Mouse (Mus musculus) neural tube, embryonic 12.5 days (tissue): ENCODE measurements around the gene Nt5dc1. TPM values are rescaled to one million over a fixed set of nuclear protein-coding genes. Genes with fewer than 3 reads are reported as not detected.
"Not testable (repeated sequence)": the region's sequence is repeated elsewhere in the genome, so short reads cannot be mapped to it uniquely, and the experiment has no call there.

Experiments
- ATAC-seq: fragments of 200-750 bp; cut with Nextera tagmentation; 2 replicates; pipeline ENCODE4 v1.8.0; 2017; ENCODE audit warnings: low read depth, mild to moderate bottlenecking, moderate TSS enrichment, moderate library complexity; ENCODE audit not compliant: low FRiP score
- H3K27ac ChIP-seq: fragments of 300-500 bp; sonication (generic); 2 replicates; pipeline ENCODE4 v1.5.1; 2016
- H3K27me3 ChIP-seq: fragments of 300-500 bp; sonication (generic); replicated peaks from 2 replicates; pipeline ENCODE4 v1.6.1; 2016; ENCODE audit warnings: mild to moderate bottlenecking
- H3K36me3 ChIP-seq: fragments of 300-500 bp; sonication (generic); 2 replicates; pipeline ENCODE4 v1.6.1; 2016; ENCODE audit warnings: mild to moderate bottlenecking
- H3K4me1 ChIP-seq: fragments of 300-500 bp; sonication (generic); 2 replicates; pipeline ENCODE4 v1.6.1; 2016
- H3K4me2 ChIP-seq: fragments of 300-500 bp; sonication (generic); replicated peaks from 2 replicates; pipeline ENCODE4 v1.6.1; 2016; ENCODE audit warnings: mild to moderate bottlenecking
- H3K4me3 ChIP-seq: fragments of 300-500 bp; sonication (generic); 2 replicates; pipeline ENCODE4 v1.5.1; 2016
- H3K9ac ChIP-seq: fragments of 300-500 bp; sonication (generic); 2 replicates; pipeline ENCODE4 v1.6.1; 2016; ENCODE audit warnings: mild to moderate bottlenecking
- H3K9me3 ChIP-seq: fragments of 300-500 bp; sonication (generic); 2 replicates; pipeline ENCODE4 v1.6.1; 2016; ENCODE audit warnings: mild to moderate bottlenecking
- WGBS: fragments of 180-500 bp; shearing (Covaris S2); methylation state at CpG from one replicate; pipeline ENCODE4 v1.1.7; 2016; 5-methylcytosine and 5-hydroxymethylcytosine counted together
- polyA plus RNA-seq: library from polyadenylated mRNA; unstranded; fragments of >200 nt; fragmentation: Nextera tagmentation; extraction: Ambion mirVana; gene quantifications from 2 replicates; pipeline ENCODE4 v1.2.1, GENCODE M21; 2016

Nt5dc1 gene
- polyA plus RNA-seq, 1 experiment from 2014 or later, result 4.2 TPM

- Histone ChIP-seq H3K36me3 (no peaks in the 10 kb centered on the region), H3K9ac (no peak overlapping the region), H3K27ac (no peak overlapping the region), H3K9me3 (no peaks in the 10 kb centered on the region), H3K4me3 (no peak overlapping the region), H3K4me1 (no peaks in the 10 kb centered on the region), H3K27me3 (no peaks in the 10 kb centered on the region), H3K4me2 (no peak overlapping the region)
- no peak for ATAC-seq
- 68% methylated on average over 7 of the region's 7 CpGs for WGBS
These were observed 146.7 kb downstream of the Nt5dc1 start for GRCm38 (mm10) chr10:34271681-34272080.

GRCm38 (mm10) chr10:34267312-34268070 is 150.9 kb downstream of the Nt5dc1 start:
- 80% methylated on average over 5 of the region's 5 CpGs for WGBS
- no peaks in the 10 kb centered on the region for H3K36me3 ChIP-seq
- no peaks in the 10 kb centered on the region for H3K4me1 ChIP-seq
- no peak overlapping the region for H3K4me2 ChIP-seq
- H3K9ac ChIP-seq, result no peak overlapping the region
- H3K27ac ChIP-seq, result no peak overlapping the region
- no peak overlapping the region for H3K4me3 ChIP-seq
- ATAC-seq, result no peak
- no peaks in the 10 kb centered on the region for H3K27me3 ChIP-seq
- H3K9me3 ChIP-seq, result no peaks in the 10 kb centered on the region

- no peak overlapping the region for H3K9ac ChIP-seq
- no peak overlapping the region for H3K27ac ChIP-seq
- ATAC-seq, result no peak
- H3K9me3 ChIP-seq, result no peaks in the 10 kb centered on the region
- 84% methylated on average over 4 of the region's 4 CpGs for WGBS
- no peak overlapping the region for H3K4me3 ChIP-seq
- no peaks in the 10 kb centered on the region for H3K36me3 ChIP-seq
- H3K4me1 ChIP-seq, result no peaks in the 10 kb centered on the region
- H3K4me2 ChIP-seq, result no peak overlapping the region
- no peaks in the 10 kb centered on the region for H3K27me3 ChIP-seq
These were observed 153.2 kb downstream of the Nt5dc1 start for GRCm38 (mm10) chr10:34265106-34265505.

DNA sequence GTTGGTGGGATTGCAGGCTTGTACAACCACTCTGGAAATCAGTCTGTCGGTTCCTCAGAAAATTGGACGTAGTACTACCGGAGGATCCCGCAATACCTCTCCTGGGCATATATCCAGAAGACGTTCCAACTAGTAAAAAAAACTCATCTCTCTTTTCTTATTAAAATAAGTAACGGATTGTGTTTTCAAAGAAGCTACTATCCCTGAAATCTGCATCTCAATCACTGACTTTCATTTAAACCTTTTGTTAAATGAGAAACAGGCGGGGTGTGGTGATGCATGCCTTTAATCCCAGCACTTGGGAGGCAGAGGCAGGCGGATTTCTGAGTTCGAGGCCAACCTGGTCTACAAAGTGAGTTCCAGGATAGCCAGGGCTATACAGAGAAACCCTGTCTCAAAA is 165.5 kb downstream of the Nt5dc1 start:
- H3K4me1 ChIP-seq, ATAC-seq: not testable (repeated sequence)
- WGBS, result 91% methylated on average over 9 of the region's 9 CpGs

GRCm38 (mm10) chr10:34249594-34249993 is 168.8 kb downstream of the Nt5dc1 start:
- no peak overlapping the region for H3K4me2 ChIP-seq
- H3K4me3 ChIP-seq, result no peak overlapping the region
- H3K9ac ChIP-seq, result no peak overlapping the region
- ATAC-seq, result no peak
- H3K9me3 ChIP-seq, result no peaks in the 10 kb centered on the region
- 42% methylated on average over 2 of the region's 2 CpGs for WGBS
- no peaks in the 10 kb centered on the region for H3K4me1 ChIP-seq
- no peaks in the 10 kb centered on the region for H3K27me3 ChIP-seq
- H3K27ac ChIP-seq, result no peak overlapping the region
- no peaks in the 10 kb centered on the region for H3K36me3 ChIP-seq

More for the DNA sequence above, 165.5 kb downstream of the Nt5dc1 start:
- not testable (repeated sequence) for H3K36me3 ChIP-seq, H3K27ac ChIP-seq, H3K9me3 ChIP-seq, H3K4me2 ChIP-seq, H3K4me3 ChIP-seq, H3K27me3 ChIP-seq, H3K9ac ChIP-seq

GRCm38 (mm10) chr10:34247757-34248156 is 170.6 kb downstream of the Nt5dc1 start:
- H3K9me3 ChIP-seq, result no peaks in the 10 kb centered on the region
- 54% methylated on average over 3 of the region's 3 CpGs for WGBS
- no peak for ATAC-seq

GRCm38 (mm10) chr10:34246106-34246505 is 172.2 kb downstream of the Nt5dc1 start:
- WGBS, result 76% methylated on average over 2 of the region's 2 CpGs
- no peaks in the 10 kb centered on the region for H3K36me3 ChIP-seq
- no peak for ATAC-seq

More at GRCm38 (mm10) chr10:34247757-34248156, 170.6 kb downstream of the Nt5dc1 start:
- H3K36me3 ChIP-seq, result no peaks in the 10 kb centered on the region
- H3K4me1 ChIP-seq, result no peaks in the 10 kb centered on the region
- no peak overlapping the region for H3K9ac ChIP-seq
- no peak overlapping the region for H3K4me2 ChIP-seq
- no peak overlapping the region for H3K4me3 ChIP-seq
- no peaks in the 10 kb centered on the region for H3K27me3 ChIP-seq
- H3K27ac ChIP-seq, result no peak overlapping the region

DNA sequence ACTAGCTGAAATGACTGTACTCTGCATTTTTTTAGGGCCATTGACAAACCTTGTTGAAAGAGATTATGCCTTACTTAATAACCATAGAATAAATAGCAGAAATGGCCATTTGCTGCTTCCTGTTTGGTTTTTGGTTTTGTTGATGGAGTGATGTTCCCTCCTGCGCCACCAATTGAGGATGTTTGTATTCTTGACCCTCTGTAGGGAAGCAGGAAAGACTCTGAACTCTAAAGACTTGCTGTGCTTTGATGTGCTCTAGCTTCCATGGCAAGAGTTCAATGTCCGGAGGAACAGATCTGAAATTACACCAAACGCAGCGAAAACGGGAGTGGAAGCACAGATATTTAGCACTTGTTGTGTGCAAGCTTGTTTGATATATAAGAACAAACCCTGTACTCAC is 173.6 kb downstream of the Nt5dc1 start:
- H3K4me2 ChIP-seq, result no peak overlapping the region
- no peaks in the 10 kb centered on the region for H3K27me3 ChIP-seq
- 70% methylated on average over 5 of the region's 5 CpGs for WGBS
- no peak overlapping the region for H3K27ac ChIP-seq
- no peaks in the 10 kb centered on the region for H3K9me3 ChIP-seq
- no peaks in the 10 kb centered on the region for H3K4me1 ChIP-seq
- no peak overlapping the region for H3K9ac ChIP-seq
- H3K36me3 ChIP-seq, result no peaks in the 10 kb centered on the region
- ATAC-seq, result no peak
- no peak overlapping the region for H3K4me3 ChIP-seq

More at GRCm38 (mm10) chr10:34246106-34246505, 172.2 kb downstream of the Nt5dc1 start:
- Histone ChIP-seq H3K9ac (no peak overlapping the region), H3K9me3 (no peaks in the 10 kb centered on the region), H3K4me1 (no peaks in the 10 kb centered on the region), H3K27ac (no peak overlapping the region), H3K27me3 (no peaks in the 10 kb centered on the region), H3K4me3 (no peak overlapping the region), H3K4me2 (no peak overlapping the region)

DNA sequence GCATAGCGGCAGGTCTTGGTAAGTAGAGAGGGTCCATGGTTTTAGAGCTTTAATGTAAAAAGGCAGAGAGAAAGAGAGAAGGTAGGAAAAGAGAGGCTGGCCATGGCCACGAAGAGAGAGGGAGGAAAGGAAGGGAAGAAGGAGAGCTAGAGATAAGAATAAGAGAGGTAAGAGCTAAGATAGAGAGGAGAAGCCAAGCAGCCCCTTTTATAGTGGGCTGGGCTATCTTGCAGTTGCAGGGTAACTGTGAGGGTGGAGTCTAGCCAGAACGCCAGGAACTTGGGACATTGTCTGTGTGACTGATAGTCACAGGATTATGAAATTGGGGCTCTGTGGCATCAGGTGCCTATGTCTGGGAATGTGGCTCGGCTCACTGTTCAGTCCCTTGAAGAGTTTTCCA is 179.8 kb downstream of the Nt5dc1 start:
- Histone ChIP-seq H3K36me3 (no peaks in the 10 kb centered on the region), H3K9ac (no peak overlapping the region), H3K4me1 (no peaks in the 10 kb centered on the region), H3K4me3 (no peak overlapping the region), H3K27ac (no peak overlapping the region), H3K4me2 (no peak overlapping the region), H3K9me3 (no peaks in the 10 kb centered on the region), H3K27me3 (no peaks in the 10 kb centered on the region)
- ATAC-seq, result no peak
- 79% methylated on average over 4 of the region's 4 CpGs for WGBS

Other genes with a start within 250 kb of the Nt5dc1 start
- 15.7 and 16.4 TPM in 2 replicates for gene Dse, start 210.8 kb downstream of the Nt5dc1 start, polyA plus RNA-seq
- 138 and 142 TPM in 2 replicates for gene Tspyl1, start 136.4 kb downstream of the Nt5dc1 start, polyA plus RNA-seq
- 143 and 153 TPM in 2 replicates for gene Tspyl4, start 121.1 kb downstream of the Nt5dc1 start, polyA plus RNA-seq
- gene Col10a1, start 28.6 kb downstream of the Nt5dc1 start, polyA plus RNA-seq, result 0.11 and 0.23 TPM in 2 replicates
- gene Frk, start 64.8 kb upstream of the Nt5dc1 start, polyA plus RNA-seq, result 2.0 and 2.6 TPM in 2 replicates